Mouse (Mus musculus) liver, embryonic 16.5 days (tissue): ENCODE data around the gene 1700069L16Rik. TPM values are rescaled to one million over a fixed set of nuclear protein-coding genes. Genes with fewer than 3 reads are reported as not detected.

ENCODE experiments used
- ATAC-seq: fragments of 200-750 bp; cut with Nextera tagmentation; 2 replicates; pipeline ENCODE4 v1.8.0; 2017; ENCODE audit warnings: low read depth, mild to moderate bottlenecking, moderate number of reproducible peaks, moderate library complexity
- H3K27ac ChIP-seq: fragments of 300-500 bp; sonication (generic); 2 replicates; pipeline ENCODE4 v1.5.1; 2014; ENCODE audit warnings: mild to moderate bottlenecking, low read length
- H3K27me3 ChIP-seq: fragments of 300-500 bp; sonication (generic); 2 replicates; pipeline ENCODE4 v1.6.1; 2014; ENCODE audit warnings: low read depth, low read length, mixed read lengths; ENCODE audit not compliant: control insufficient read depth, insufficient read depth
- H3K36me3 ChIP-seq: fragments of 300-500 bp; sonication (generic); 2 replicates; pipeline ENCODE4 v1.6.1; 2014; ENCODE audit warnings: mild to moderate bottlenecking; ENCODE audit not compliant: control insufficient read depth, insufficient read depth
- H3K4me1 ChIP-seq: fragments of 300-500 bp; sonication (generic); 2 replicates; pipeline ENCODE4 v1.6.1; 2014; ENCODE audit warnings: low read depth, low read length, mixed read lengths; ENCODE audit not compliant: control insufficient read depth
- H3K4me2 ChIP-seq: fragments of 300-500 bp; sonication (generic); 2 replicates; pipeline ENCODE4 v1.6.1; 2014; ENCODE audit warnings: low read depth, low read length, mixed read lengths
- H3K4me3 ChIP-seq: fragments of 300-500 bp; sonication (generic); 2 replicates; pipeline ENCODE4 v1.5.1; 2014; ENCODE audit warnings: low read depth, mild to moderate bottlenecking, low read length
- H3K9ac ChIP-seq: fragments of 300-500 bp; sonication (generic); 2 replicates; pipeline ENCODE4 v1.6.1; 2014; ENCODE audit warnings: low read depth, low read length
- H3K9me3 ChIP-seq: fragments of 300-500 bp; sonication (generic); replicated peaks from 2 replicates; pipeline ENCODE4 v1.6.1; 2016; ENCODE audit warnings: low read length; ENCODE audit not compliant: control insufficient read depth
- WGBS: fragments of 180-500 bp; shearing (Covaris S2); extraction: QIAGEN DNeasy Blood & Tissue Kit; methylation state at CpG from one replicate; pipeline ENCODE4 v1.1.7; 2014; ENCODE audit not compliant: insufficient replicate concordance; 5-methylcytosine and 5-hydroxymethylcytosine counted together
- polyA plus RNA-seq: library from polyadenylated mRNA; unstranded; fragments of >200 nt; fragmentation: Nextera tagmentation; extraction: Ambion mirVana; gene quantifications from 2 replicates; pipeline ENCODE4 v1.2.1, GENCODE M21; 2015

The 1700069L16Rik gene
- polyA plus RNA-seq, 1 experiment from 2014 or later, result not detected

DNA sequence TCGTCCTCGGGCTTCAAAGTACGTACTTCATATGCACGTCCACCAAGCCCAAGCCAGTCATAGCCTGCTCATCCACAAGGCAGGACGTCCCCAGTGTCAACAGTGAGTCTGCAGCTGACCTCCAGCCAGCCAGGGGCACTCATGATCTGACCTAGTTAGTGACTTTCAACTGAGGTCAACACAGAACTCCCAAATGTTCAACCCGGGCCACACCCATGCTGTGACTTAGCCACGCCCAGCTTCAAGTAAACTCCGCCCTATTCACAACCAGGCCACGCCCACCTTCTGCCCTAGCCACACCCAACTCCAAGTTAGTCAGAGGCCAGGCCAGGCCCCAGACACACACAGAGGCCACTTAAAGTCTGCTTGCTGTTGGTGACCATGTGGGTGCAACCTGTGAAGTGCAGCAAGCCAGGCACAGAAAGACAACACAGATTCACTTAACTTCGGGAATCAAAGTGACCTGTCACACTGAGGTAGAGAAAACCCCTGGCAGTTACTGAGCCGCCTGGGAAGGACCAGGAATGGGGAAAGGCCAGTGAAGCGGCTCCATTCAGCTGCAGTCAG, 59.9 kb downstream of the 1700069L16Rik start:
- Histone ChIP-seq H3K27me3 (no peaks in the 10 kb centered on the region), H3K4me2 (no peak overlapping the region), H3K36me3 (no peaks in the 10 kb centered on the region), H3K4me1 (no peaks in the 10 kb centered on the region; the same call in 1 of the 2 replicates), H3K4me3 (no peak overlapping the region), H3K9me3 (no peaks in the 10 kb centered on the region), H3K9ac (no peak overlapping the region), H3K27ac (no peak overlapping the region)
- no peak for ATAC-seq
- 60% methylated on average over 12 of the region's 12 CpGs for WGBS

DNA sequence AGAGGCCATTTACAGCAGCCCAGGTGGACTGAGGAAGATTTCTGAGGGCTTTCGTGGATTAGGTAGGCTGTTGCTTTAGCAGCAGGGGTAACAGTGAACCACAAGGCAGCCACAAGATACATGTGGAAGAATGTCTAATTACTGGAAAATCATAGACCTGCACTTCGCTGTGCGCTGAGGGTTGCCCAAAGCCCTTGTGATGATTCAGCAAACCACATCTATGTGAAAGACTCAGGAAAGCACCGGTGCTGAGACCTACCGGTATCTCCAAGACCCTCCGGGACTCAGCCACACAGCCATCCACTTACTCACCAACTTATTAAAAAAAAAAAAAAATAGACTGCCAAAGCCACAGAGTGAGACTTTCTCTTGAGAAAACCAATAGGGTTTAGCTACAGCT, 60.4 kb downstream of the 1700069L16Rik start:
- 28% methylated on average over 6 of the region's 6 CpGs for WGBS

DNA sequence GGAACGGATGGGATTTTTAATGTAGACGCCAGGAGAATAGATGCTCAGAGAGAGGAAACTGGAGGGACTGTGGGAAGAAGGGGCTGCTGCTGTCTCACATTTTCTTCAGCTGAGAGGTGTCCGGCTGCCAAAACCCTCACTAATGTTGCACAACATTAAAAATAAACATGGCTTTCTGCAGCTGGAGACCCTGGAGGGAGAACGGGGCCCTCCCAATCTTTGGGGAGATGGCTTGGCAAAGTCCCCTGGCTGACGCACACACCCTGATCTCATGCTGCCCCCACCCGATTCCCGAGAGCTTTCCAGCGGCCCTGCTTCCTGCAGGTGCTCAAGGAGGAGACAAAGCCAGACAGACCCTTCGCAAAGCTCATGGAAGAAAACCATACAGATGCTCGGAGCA, 63.7 kb downstream of the 1700069L16Rik start:
- WGBS, result 65% methylated on average over 10 of the region's 10 CpGs
- Histone ChIP-seq H3K9me3 (no peaks in the 10 kb centered on the region), H3K36me3 (no peaks in the 10 kb centered on the region), H3K4me1 (no peaks in the 10 kb centered on the region; the same call in 1 of the 2 replicates), H3K4me3 (no peak overlapping the region), H3K9ac (no peak overlapping the region), H3K4me2 (no peak overlapping the region), H3K27ac (no peak overlapping the region), H3K27me3 (no peaks in the 10 kb centered on the region)
- ATAC-seq, result no peak

More for the DNA sequence above, 60.4 kb downstream of the 1700069L16Rik start:
- ATAC-seq, result no peak
- no peak overlapping the region for H3K9ac ChIP-seq
- no peaks in the 10 kb centered on the region for H3K36me3 ChIP-seq
- no peaks in the 10 kb centered on the region; the same call in 1 of the 2 replicates for H3K4me1 ChIP-seq
- no peaks in the 10 kb centered on the region for H3K27me3 ChIP-seq
- H3K9me3 ChIP-seq, result no peaks in the 10 kb centered on the region
- H3K4me2 ChIP-seq, result no peak overlapping the region
- H3K27ac ChIP-seq, result no peak overlapping the region
- H3K4me3 ChIP-seq, result no peak overlapping the region

DNA sequence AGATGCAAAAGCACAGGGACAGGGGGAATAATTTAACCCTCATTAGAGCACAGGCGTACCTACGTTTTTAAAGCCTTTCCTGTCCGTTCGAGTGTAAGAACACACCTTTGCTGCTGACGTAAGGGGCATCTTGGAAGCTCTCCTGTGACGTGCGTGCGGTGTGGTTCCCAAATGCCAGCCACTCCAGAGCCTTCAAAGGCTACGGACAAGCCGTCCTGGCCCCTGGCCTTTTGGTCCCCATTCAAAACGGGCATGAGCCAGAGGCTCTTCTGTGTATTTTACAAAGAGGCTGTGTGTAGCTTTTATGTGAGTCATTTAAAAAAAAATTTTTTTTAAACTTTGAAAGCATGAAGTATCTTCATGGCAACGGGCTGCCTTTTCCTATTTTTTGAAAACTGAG, 69.8 kb downstream of the 1700069L16Rik start:
- WGBS, result 73% methylated on average over 12 of the region's 12 CpGs
- no peak for ATAC-seq
- Histone ChIP-seq H3K4me2 (no peak overlapping the region), H3K27ac (no peak overlapping the region), H3K4me1 (no peaks in the 10 kb centered on the region), H3K4me3 (no peak overlapping the region), H3K36me3 (no peaks in the 10 kb centered on the region), H3K9ac (no peak overlapping the region), H3K9me3 (no peaks in the 10 kb centered on the region), H3K27me3 (peaks cover 7% of the 10 kb centered on the region)

DNA sequence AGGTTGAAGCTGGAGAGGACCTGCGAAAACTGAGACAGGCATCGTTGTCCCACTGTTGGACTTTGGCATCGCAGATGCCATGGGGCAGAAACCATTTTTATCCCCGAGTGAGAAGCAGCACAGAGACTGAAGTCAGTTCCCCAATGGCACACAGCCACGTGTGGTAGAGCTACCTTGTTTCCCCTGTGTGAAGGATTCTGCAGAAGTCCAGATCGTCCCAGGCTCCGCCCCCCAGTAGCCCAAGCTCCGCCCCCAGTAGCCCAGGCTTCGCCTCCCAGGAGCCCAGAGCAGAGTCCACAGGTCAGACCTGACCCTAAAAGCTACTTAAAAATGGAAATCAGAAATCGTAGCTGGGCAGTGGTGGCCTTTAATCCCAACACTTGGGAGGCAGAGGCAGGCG, 70.4 kb downstream of the 1700069L16Rik start:
- Histone ChIP-seq H3K4me1 (no peaks in the 10 kb centered on the region), H3K27ac (no peak overlapping the region), H3K9me3 (no peaks in the 10 kb centered on the region), H3K9ac (no peak overlapping the region), H3K36me3 (no peaks in the 10 kb centered on the region), H3K27me3 (peaks cover 8% of the 10 kb centered on the region), H3K4me3 (no peak overlapping the region), H3K4me2 (no peak overlapping the region)
- no peak for ATAC-seq
- 58% methylated on average over 11 of the region's 11 CpGs for WGBS

DNA sequence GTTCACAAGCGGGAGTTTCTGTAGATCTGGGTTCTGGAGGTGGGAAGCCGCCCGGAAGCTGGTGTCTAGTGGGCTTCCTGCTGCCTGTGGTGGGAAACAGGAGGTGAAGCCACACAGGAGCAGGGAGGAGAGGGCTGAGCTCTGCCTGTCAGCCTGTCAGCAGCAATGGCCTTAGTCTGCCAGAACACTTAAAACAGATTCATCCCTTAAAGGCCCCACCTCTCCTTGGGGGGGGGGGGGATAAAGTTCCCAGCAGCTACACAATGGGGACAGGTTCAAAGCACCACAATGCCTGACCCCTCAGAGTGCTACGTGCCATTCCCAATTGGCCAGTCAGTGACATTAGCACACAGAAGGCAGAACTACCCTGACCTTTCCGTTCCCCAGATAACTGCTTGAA, 72.4 kb downstream of the 1700069L16Rik start:
- H3K4me3 ChIP-seq, result no peak overlapping the region
- WGBS, result 7% methylated on average over 5 of the region's 5 CpGs
- peaks cover 8% of the 10 kb centered on the region for H3K27me3 ChIP-seq
- no peak overlapping the region for H3K9ac ChIP-seq
- H3K36me3 ChIP-seq, result no peaks in the 10 kb centered on the region
- H3K9me3 ChIP-seq, result no peaks in the 10 kb centered on the region
- no peaks in the 10 kb centered on the region for H3K4me1 ChIP-seq
- H3K4me2 ChIP-seq, result no peak overlapping the region
- no peak overlapping the region for H3K27ac ChIP-seq
- ATAC-seq, result no peak

DNA sequence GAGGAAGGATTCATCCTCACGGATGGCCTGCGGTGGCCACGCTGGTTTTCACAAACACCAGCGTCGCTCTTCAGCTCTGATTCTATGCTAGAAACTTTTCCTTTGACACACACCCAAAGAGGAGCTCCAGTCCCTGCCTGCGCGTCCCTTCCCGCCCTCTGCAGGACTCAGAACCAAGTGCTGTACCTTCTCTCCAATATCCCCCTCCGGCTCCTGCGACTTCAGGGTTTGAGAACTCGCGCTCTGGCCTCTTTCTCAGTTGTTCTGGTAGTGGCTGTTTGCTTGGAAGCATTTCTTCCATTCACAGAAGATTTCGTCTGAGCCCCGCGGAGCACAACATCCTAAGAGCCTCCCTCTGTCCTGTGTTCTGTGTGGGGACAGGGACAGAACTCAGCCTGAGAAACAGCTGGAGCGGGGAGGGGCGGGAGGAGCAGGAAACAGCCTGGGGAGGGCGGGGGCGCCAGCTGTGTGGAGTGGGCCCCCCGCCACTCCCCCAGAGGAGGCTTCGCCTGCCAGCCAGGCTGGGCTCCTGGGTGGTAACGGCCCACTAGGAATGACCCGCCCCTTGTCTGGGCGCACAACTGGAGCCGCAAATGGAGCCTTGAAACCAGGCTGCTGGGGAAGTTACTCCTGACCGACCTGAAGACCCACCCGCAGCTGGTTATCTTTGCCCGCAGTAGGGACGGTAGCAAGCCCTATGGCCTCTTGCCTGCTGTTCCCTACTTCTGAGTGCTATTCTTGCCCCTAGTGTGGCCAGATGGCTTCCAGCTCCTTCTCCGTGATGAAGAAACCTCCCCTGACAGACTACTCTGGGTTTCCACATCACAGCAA, 74.3 kb downstream of the 1700069L16Rik start, which contains the start of gene Cmklr1:
Gene Cmklr1, minus strand, starts transcription at position 392 of the 831 bp plus-strand sequence.
- no peak within 1 kb of the TSS for H3K4me2 ChIP-seq

DNA sequence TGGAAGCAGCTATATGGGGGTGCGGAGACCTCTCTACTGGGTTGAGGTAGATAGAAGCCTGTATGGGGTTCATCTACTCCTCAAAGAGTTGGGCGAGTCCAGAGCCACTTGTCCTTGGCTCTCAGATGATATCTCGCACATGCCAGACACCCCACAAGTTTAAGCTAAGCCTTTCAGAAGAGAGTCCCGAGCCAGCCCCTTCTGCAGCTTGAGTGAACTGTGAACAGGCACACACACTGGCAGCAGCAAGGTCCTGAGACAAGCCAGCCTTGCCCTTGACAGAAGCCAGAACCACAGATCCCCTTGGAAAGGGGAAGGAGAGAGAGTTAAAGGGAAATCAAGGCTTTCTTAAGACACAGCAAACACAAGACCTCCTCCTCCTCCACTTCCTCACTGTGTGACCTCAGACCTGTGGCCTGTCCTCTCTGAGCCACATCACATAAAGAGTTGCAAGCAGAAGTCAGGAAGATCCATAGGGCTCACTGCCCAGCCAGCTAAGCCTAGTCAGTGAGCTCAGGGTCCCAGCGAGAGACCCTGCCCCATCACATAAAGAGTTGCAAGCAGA, 75.8 kb downstream of the 1700069L16Rik start:
- no peaks in the 10 kb centered on the region for H3K36me3 ChIP-seq
- no peak for ATAC-seq
- no peak overlapping the region for H3K4me3 ChIP-seq
- H3K9ac ChIP-seq, result no peak overlapping the region
- peak overlapping the region; percentile 19; the same call in 1 of the 2 replicates for H3K27ac ChIP-seq
- 42% methylated on average over 5 of the region's 5 CpGs for WGBS
- H3K9me3 ChIP-seq, result no peaks in the 10 kb centered on the region
- H3K4me2 ChIP-seq, result no peak overlapping the region
- H3K4me1 ChIP-seq, result no peaks in the 10 kb centered on the region
- H3K27me3 ChIP-seq, result peaks cover 8% of the 10 kb centered on the region

More for the DNA sequence above, 74.3 kb downstream of the 1700069L16Rik start, which contains the start of gene Cmklr1:
- Histone ChIP-seq H3K27ac (no peak within 1 kb of the TSS), H3K27me3 (peaks cover 8% of the 10 kb centered on the region), H3K4me1 (no peaks in the 10 kb centered on the region), H3K36me3 (no peaks in the 10 kb centered on the region), H3K9ac (no peak within 1 kb of the TSS), H3K9me3 (no peaks in the 10 kb centered on the region), H3K4me3 (no peak within 1 kb of the TSS)
- no peak for ATAC-seq
- 7% methylated on average over 30 of the region's 30 CpGs for WGBS

DNA sequence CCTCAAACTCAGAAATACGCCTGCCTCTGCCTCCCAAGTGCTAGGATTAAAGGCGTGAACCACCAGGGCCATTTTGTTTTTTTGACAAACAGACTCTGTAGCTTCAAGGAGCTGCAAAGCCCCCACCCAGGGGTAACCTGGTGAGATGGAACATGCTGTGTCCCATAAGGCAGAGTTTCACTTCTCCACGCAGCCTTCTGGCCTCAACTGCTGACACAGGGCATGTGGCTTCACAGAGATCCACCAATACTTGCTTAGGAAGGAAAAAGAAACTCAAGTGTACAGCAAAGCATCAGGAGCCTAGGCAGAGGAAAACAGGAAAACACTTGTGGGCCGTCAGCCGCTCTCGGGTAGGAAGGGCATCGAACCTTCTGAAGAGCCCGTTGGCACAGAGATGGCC, 77.4 kb downstream of the 1700069L16Rik start:
- no peak overlapping the region for H3K27ac ChIP-seq
- no peaks in the 10 kb centered on the region for H3K36me3 ChIP-seq
- WGBS, result 62% methylated on average over 8 of the region's 8 CpGs
- H3K4me2 ChIP-seq, result no peak overlapping the region
- H3K27me3 ChIP-seq, result peaks cover 6% of the 10 kb centered on the region
- H3K9me3 ChIP-seq, result no peaks in the 10 kb centered on the region
- no peaks in the 10 kb centered on the region for H3K4me1 ChIP-seq
- no peak overlapping the region for H3K9ac ChIP-seq
- no peak overlapping the region for H3K4me3 ChIP-seq
- no peak for ATAC-seq
